Comparison of ENCODE assay signal across 14 mouse cellular contexts in the genomic region with DNA sequence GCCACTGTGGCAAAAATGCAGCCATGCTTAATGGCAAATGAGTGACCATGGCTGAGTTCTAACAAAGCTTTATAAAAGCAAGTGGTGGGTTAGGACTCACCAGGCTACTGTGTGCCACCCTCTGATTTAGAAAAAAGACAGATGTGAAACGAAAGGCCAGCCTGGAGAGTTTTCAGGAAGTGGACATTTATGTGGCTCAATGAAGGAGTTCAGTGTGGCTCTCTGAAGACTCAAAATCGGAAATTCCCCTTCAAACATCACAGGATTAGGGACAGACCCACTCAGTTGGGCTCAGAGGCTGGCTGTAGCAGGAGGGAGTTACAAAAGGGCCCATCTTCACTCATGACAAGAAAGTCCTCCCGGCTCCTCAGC.
DNase-seq lines count a peak whose midpoint lies in the region; ATAC-seq and TF ChIP-seq lines count a peak whose summit lies in the region.
"Had no signal": no experiment of that assay in that cellular context is flagged by ENCODE, and none has a peak within 500 bp of the region (broad histone marks: within the 10 kb centered on the region; RNA-seq: fewer than 3 reads in every experiment).

No protein-coding gene starts in this region.

- no peak overlapping the region for H3K9ac ChIP-seq in forebrain, embryonic 13.5 days
- no peak overlapping the region for H3K9ac ChIP-seq in forebrain, embryonic 11.5 days (ENCODE audit: low read length)
- no peak overlapping the region for H3K9ac ChIP-seq in CH12.LX (ENCODE audit: insufficient read depth, low read depth)
- no peak overlapping the region for H3K9ac ChIP-seq in hindbrain, embryonic 14.5 days

- peak; percentile 55; the same call in 1 of the 2 replicates for TF ChIP-seq EP300 in CH12.LX (IDR thresholded peaks at IDR 0.05; ENCODE audit: low read length)

- peaks cover 46% of the 10 kb centered on the region for H3K4me1 ChIP-seq in forebrain, embryonic 13.5 days
- H3K4me1 ChIP-seq in forebrain, embryonic 11.5 days (replicated peaks; ENCODE audit: control insufficient read depth, insufficient read depth, low read length): peaks cover 12% of the 10 kb centered on the region
- peaks cover 27 to 58% of the 10 kb centered on the region in 2 experiments for H3K4me1 ChIP-seq in CH12.LX (ENCODE audit: control insufficient read depth in 1 of 2, insufficient read depth in 2 of 2)
- peaks cover 33% of the 10 kb centered on the region for H3K4me1 ChIP-seq in hindbrain, embryonic 14.5 days (replicated peaks; ENCODE audit: control insufficient read depth, insufficient read depth, low read length)

- dilution Hi-C loops in CH12.LX (cut with MboI; ENCODE audit: extremely low pct_ligation_motif_present, extremely low pct_unique_long_range_greater_than_20kb, low sequenced_read_pairs): no loop called here

- in situ Hi-C loops in CH12.LX (cut with MboI; ENCODE audit: low pct_ligation_motif_present, low pct_unique_long_range_greater_than_20kb, low sequenced_read_pairs): loop anchor here (5.0 kb wide), 1 partner anchor 75 kb away; no protein-coding TSS in a partner anchor

- TF ChIP-seq POLR2A in CH12.LX (IDR thresholded peaks at IDR 0.05; ENCODE audit: low read depth, low read length): no peak
- no peak for TF ChIP-seq POLR2A in myocyte (IDR thresholded peaks at IDR 0.05; ENCODE audit: insufficient read length, low read depth)

- no peaks in the 10 kb centered on the region for H3K36me3 ChIP-seq in forebrain, embryonic 13.5 days (ENCODE audit: poor library complexity, severe bottlenecking)
- no peaks in the 10 kb centered on the region for H3K36me3 ChIP-seq in forebrain, embryonic 11.5 days (ENCODE audit: control insufficient read depth, insufficient read depth, low read length)
- no peaks in the 10 kb centered on the region for H3K36me3 ChIP-seq in CH12.LX (replicated peaks in 1 of 2; ENCODE audit: control insufficient read depth in 1 of 2, insufficient read depth in 1 of 2, low read length in 1 of 2)
- H3K36me3 ChIP-seq in hindbrain, embryonic 14.5 days (replicated peaks; ENCODE audit: control insufficient read depth, insufficient read depth): no peaks in the 10 kb centered on the region
- no peaks in the 10 kb centered on the region for H3K36me3 ChIP-seq in myocyte (ENCODE audit: control insufficient read depth, insufficient read depth)

- no peak overlapping the region for H3K4me3 ChIP-seq in forebrain, embryonic 13.5 days
- no peak overlapping the region for H3K4me3 ChIP-seq in forebrain, embryonic 11.5 days (ENCODE audit: low read depth, low read length)
- H3K4me3 ChIP-seq in CH12.LX (replicated peaks in 1 of 3; ENCODE audit: low read depth in 2 of 3, low read length in 2 of 3, poor library complexity in 1 of 3) (no peak overlapping the region), myocyte (no peak overlapping the region)
- no peak overlapping the region for H3K4me3 ChIP-seq in hindbrain, embryonic 14.5 days (replicated peaks; ENCODE audit: low read length)

- no peak overlapping the region for H3ac ChIP-seq in myocyte (ENCODE audit: control insufficient read depth, insufficient read length)

- H3K27ac ChIP-seq in forebrain, embryonic 13.5 days: peak overlapping the region; percentile 49
- H3K27ac ChIP-seq in forebrain, embryonic 11.5 days (ENCODE audit: low read depth, low read length): no peak overlapping the region
- no peak overlapping the region; the same call in 1 of the 2 replicates for H3K27ac ChIP-seq in CH12.LX (ENCODE audit: insufficient read depth, low read depth)
- H3K27ac ChIP-seq in hindbrain, embryonic 14.5 days: 0 out of 2 replicates have a peak overlapping the region, but pooled peaks have one; percentile 2
- H3K27ac ChIP-seq: macrophage had no signal

- no peak for DNase-seq in forebrain, embryonic 11.5 days (ENCODE audit: low spot score)
- DNase-seq in CH12.LX (ENCODE audit: extremely low read depth): peak; percentile 18
- no peak for DNase-seq in hindbrain, embryonic 14.5 days (ENCODE audit: low spot score)
- no peak for DNase-seq in cerebellum, postnatal 36 days
- no peak for DNase-seq in thymus, postnatal 4 days
- DNase-seq: cerebellum, adult 8-10 months had no signal

- no peak for TF ChIP-seq RAD21 in CH12.LX (IDR thresholded peaks at IDR 0.05; ENCODE audit: low read depth, low read length)

- no peaks in the 10 kb centered on the region for H3K27me3 ChIP-seq in forebrain, embryonic 13.5 days
- no peaks in the 10 kb centered on the region for H3K27me3 ChIP-seq in forebrain, embryonic 11.5 days (ENCODE audit: control insufficient read depth, insufficient read depth, low read length)
- H3K27me3 ChIP-seq in CH12.LX (replicated peaks): no peaks in the 10 kb centered on the region
- H3K27me3 ChIP-seq in hindbrain, embryonic 14.5 days (ENCODE audit: control insufficient read depth, insufficient read depth, low read length): no peaks in the 10 kb centered on the region
- H3K27me3 ChIP-seq in myocyte (ENCODE audit: control insufficient read depth, insufficient read depth, insufficient read length): no peaks in the 10 kb centered on the region
- H3K27me3 ChIP-seq: Patski had no signal

- H3K79me2 ChIP-seq in CH12.LX (replicated peaks; ENCODE audit: control insufficient read depth, extremely low read depth, insufficient read depth, poor library complexity, severe bottlenecking) (no peaks in the 10 kb centered on the region), myocyte (ENCODE audit: control insufficient read depth, insufficient read depth) (no peaks in the 10 kb centered on the region)

- WGBS in forebrain, embryonic 13.5 days: 84% methylated on average over 3 of the region's 3 CpGs
- WGBS in forebrain, embryonic 11.5 days: 72% methylated on average over 3 of the region's 3 CpGs
- 75% methylated on average over 3 of the region's 3 CpGs for WGBS in hindbrain, embryonic 14.5 days

- H3K9me3 ChIP-seq in forebrain, embryonic 13.5 days (replicated peaks): no peaks in the 10 kb centered on the region
- no peaks in the 10 kb centered on the region for H3K9me3 ChIP-seq in forebrain, embryonic 11.5 days (ENCODE audit: control insufficient read depth, low read length)
- H3K9me3 ChIP-seq in CH12.LX (replicated peaks; ENCODE audit: low read length): no peaks in the 10 kb centered on the region
- no peaks in the 10 kb centered on the region for H3K9me3 ChIP-seq in hindbrain, embryonic 14.5 days (ENCODE audit: control insufficient read depth, low read length)

- no peak for ATAC-seq in forebrain, embryonic 13.5 days
- no peak for ATAC-seq in forebrain, embryonic 11.5 days (replicated peaks; ENCODE audit: low FRiP score)
- ATAC-seq in hindbrain, embryonic 14.5 days (ENCODE audit: low FRiP score): no peak
- no peak for ATAC-seq in erythroid progenitor cell, adult 5-6 weeks (replicated peaks; ENCODE audit: low FRiP score, poor library complexity, severe bottlenecking)
- ATAC-seq: intestine, postnatal 0 days; Patski had no signal

- 0 out of 2 replicates have a peak overlapping the region, but pooled peaks have one; percentile 4 for H3K4me2 ChIP-seq in forebrain, embryonic 13.5 days
- H3K4me2 ChIP-seq in forebrain, embryonic 11.5 days (ENCODE audit: low read depth, low read length, severe bottlenecking): no peak overlapping the region
- H3K4me2 ChIP-seq in CH12.LX (ENCODE audit: insufficient read depth, low read depth, poor library complexity, severe bottlenecking): peak overlapping the region; percentile 45
- H3K4me2 ChIP-seq in hindbrain, embryonic 14.5 days (replicated peaks): no peak overlapping the region
- H3K4me2 ChIP-seq in myocyte (ENCODE audit: low read depth): peak overlapping the region; percentile 57
- H3K4me2 ChIP-seq: heart, embryonic 11.5 days; liver, embryonic 11.5 days had no signal

- no peak for TF ChIP-seq CTCF in CH12.LX (conservative IDR thresholded peaks at IDR 0.05 in 1 of 2, IDR thresholded peaks at IDR 0.05 in 1 of 2; ENCODE audit: low read depth in 2 of 2, low read length in 2 of 2)

TF ChIP-seq in CH12.LX, 34 proteins besides CTCF, POLR2A, EP300 and RAD21 (continues in another document):
- no peak for TF ChIP-seq USF1 (IDR thresholded peaks at IDR 0.05; ENCODE audit: low read depth, low read length)
- no peak for TF ChIP-seq ZKSCAN1 (IDR thresholded peaks at IDR 0.05; ENCODE audit: borderline replicate concordance, low read depth, low read length)
- TF ChIP-seq ZNF384 (IDR thresholded peaks at IDR 0.05; ENCODE audit: low read depth, low read length): 0 out of 2 replicates have a peak, but pooled peaks have one; percentile 17
- peak; percentile 24; the same call in 1 of the 2 replicates for TF ChIP-seq MAX (IDR thresholded peaks at IDR 0.05; ENCODE audit: low read length)
- TF ChIP-seq IRF4 (IDR thresholded peaks at IDR 0.05; ENCODE audit: low read depth, low read length): peak; percentile 55; the same call in 1 of the 2 replicates
- no peak for TF ChIP-seq CHD2 (IDR thresholded peaks at IDR 0.05; ENCODE audit: low read length)
- TF ChIP-seq ZC3H11A (IDR thresholded peaks at IDR 0.05; ENCODE audit: low read depth, low read length): no peak
- TF ChIP-seq TBP (conservative IDR thresholded peaks at IDR 0.05; ENCODE audit: low read depth, low read length): no peak
- no peak for TF ChIP-seq E2F4 (IDR thresholded peaks at IDR 0.05; ENCODE audit: insufficient replicate concordance, low read depth, low read length)
- TF ChIP-seq CHD1 (IDR thresholded peaks at IDR 0.05; ENCODE audit: low read depth, low read length): no peak
- no peak for TF ChIP-seq UBTF (IDR thresholded peaks at IDR 0.05; ENCODE audit: low read depth, low read length)
- no peak for TF ChIP-seq USF2 (conservative IDR thresholded peaks at IDR 0.05; ENCODE audit: low read depth, low read length)

TF ChIP-seq in myocyte, 11 proteins besides CTCF, POLR2A, EP300 and RAD21:
- TF ChIP-seq MAX (IDR thresholded peaks at IDR 0.05; ENCODE audit: low read depth): no peak

Comparison
In these comparisons a context has a peak if more than half of its experiments do, and no peak if none do; other contexts are left out.
1. H3K27ac ChIP-seq: peak in forebrain, embryonic 13.5 days (single experiment) and hindbrain, embryonic 14.5 days (single experiment); none in forebrain, embryonic 11.5 days (single experiment) and CH12.LX (single experiment).
2. H3K4me2 ChIP-seq: peak in forebrain, embryonic 13.5 days (single experiment), CH12.LX (single experiment) and myocyte (single experiment); none in forebrain, embryonic 11.5 days (single experiment) and hindbrain, embryonic 14.5 days (single experiment).